Mouse (Mus musculus) spleen, adult 2 months (tissue): ENCODE measurements around the gene Dock3. TPM values are rescaled to one million over a fixed set of nuclear protein-coding genes. Genes with fewer than 3 reads are reported as not detected.
"Not testable (repeated sequence)": the region's sequence is repeated elsewhere in the genome, so short reads cannot be mapped to it uniquely, and the experiment has no call there.

Experiments
- DNase-seq, 2 experiments: peaks; one replicate each; pipeline versions ENCODE4 v3.0.0 to v3.0.0-alpha.2; 2012 to 2021; ENCODE audit warnings: low spot score in 2 of 2, low read depth in 1 of 2
- H3K27ac ChIP-seq: fragments of 200-500 bp; 2 replicates; pipeline ENCODE4 v1.5.1; 2012; ENCODE audit warnings: low read length, inconsistent platforms; ENCODE audit not compliant: insufficient read depth
- H3K27me3 ChIP-seq: fragments of 200-500 bp; 2 replicates; pipeline ENCODE4 v1.6.1; 2012; ENCODE audit warnings: mild to moderate bottlenecking, moderate library complexity, low read length, inconsistent platforms; ENCODE audit not compliant: control insufficient read depth, insufficient read depth
- H3K36me3 ChIP-seq: fragments of 200-500 bp; 2 replicates; pipeline ENCODE4 v1.6.1; 2012; ENCODE audit warnings: mild to moderate bottlenecking, low read length, inconsistent platforms; ENCODE audit not compliant: control insufficient read depth, insufficient read depth
- H3K4me1 ChIP-seq: fragments of 200-500 bp; 2 replicates; pipeline ENCODE4 v1.6.1; 2011; ENCODE audit warnings: inconsistent platforms; ENCODE audit not compliant: control insufficient read depth, insufficient read depth, insufficient read length
- H3K4me3 ChIP-seq: fragments of 200-500 bp; 2 replicates; pipeline ENCODE4 v1.5.1; 2011; ENCODE audit warnings: mild to moderate bottlenecking, inconsistent platforms; ENCODE audit not compliant: insufficient read depth, insufficient read length; ENCODE audit errors: extremely low read depth
- CTCF ChIP-seq: fragments of 200-500 bp; IDR thresholded peaks from 2 replicates; pipeline ENCODE4 v1.5.1; 2011; ENCODE audit warnings: mild to moderate bottlenecking, inconsistent platforms; ENCODE audit not compliant: insufficient read depth, insufficient read length, insufficient replicate concordance; ENCODE audit errors: extremely low read depth
- POLR2A ChIP-seq: fragments of 200-500 bp; IDR thresholded peaks from 2 replicates; pipeline ENCODE4 v1.6.1; 2011; ENCODE audit warnings: low read depth, low read length, inconsistent platforms
- WGBS: fragments of 180-500 bp; shearing (Covaris S2); methylation state at CpG from one replicate; pipeline ENCODE4 v1.1.7; 2018; 5-methylcytosine and 5-hydroxymethylcytosine counted together
- polyA plus RNA-seq: library from polyadenylated mRNA; depleted of rRNA; stranded (reverse); fragments of >200 nt; gene quantifications from 2 replicates; pipeline ENCODE4 v1.2.3, GENCODE M21; 2012

Gene Dock3
- polyA plus RNA-seq, 1 experiment = 0.78 TPM

GRCm38 (mm10) chr9:107099487-107099886 is 132.2 kb downstream of the Dock3 start:
- WGBS = 80% methylated on average over 6 of the region's 6 CpGs
- Histone ChIP-seq H3K4me3 (no peak overlapping the region), H3K27ac (no peak overlapping the region), H3K27me3 (no peaks in the 10 kb centered on the region), H3K4me1 (no peaks in the 10 kb centered on the region), H3K36me3 (no peaks in the 10 kb centered on the region)
- DNase-seq = no peak
- TF ChIP-seq POLR2A = no peak
- no peak for TF ChIP-seq CTCF

- not testable (repeated sequence) for H3K4me1 ChIP-seq, H3K27me3 ChIP-seq, H3K4me3 ChIP-seq, H3K27ac ChIP-seq, DNase-seq, H3K36me3 ChIP-seq
- 70% methylated on average over 17 of the region's 17 CpGs for WGBS
Observed at GRCm38 (mm10) chr9:107089451-107089850, 142.3 kb downstream of the Dock3 start.

- WGBS = 86% methylated on average over 2 of the region's 2 CpGs
- Histone ChIP-seq H3K4me3 (no peak overlapping the region), H3K4me1 (no peaks in the 10 kb centered on the region), H3K36me3 (no peaks in the 10 kb centered on the region), H3K27me3 (no peaks in the 10 kb centered on the region), H3K27ac (no peak overlapping the region)
- TF ChIP-seq CTCF = no peak
- TF ChIP-seq POLR2A = no peak
- DNase-seq = no peak
Observed at GRCm38 (mm10) chr9:107087531-107087930, 144.2 kb downstream of the Dock3 start.

GRCm38 (mm10) chr9:107037947-107038346 is 193.8 kb downstream of the Dock3 start:
- Histone ChIP-seq H3K4me3 (no peak overlapping the region), H3K27me3 (no peaks in the 10 kb centered on the region; the same call in 1 of the 2 replicates), H3K27ac (no peak overlapping the region), H3K36me3 (no peaks in the 10 kb centered on the region), H3K4me1 (no peaks in the 10 kb centered on the region)
- no peak for DNase-seq
- TF ChIP-seq POLR2A = no peak
- no peak for TF ChIP-seq CTCF
- WGBS = 85% methylated on average over 2 of the region's 2 CpGs

- WGBS = 73% methylated on average over 2 of the region's 2 CpGs
- Histone ChIP-seq H3K27ac (no peak overlapping the region), H3K4me3 (no peak overlapping the region), H3K27me3 (no peaks in the 10 kb centered on the region), H3K36me3 (no peaks in the 10 kb centered on the region), H3K4me1 (no peaks in the 10 kb centered on the region)
- no peak for DNase-seq
- TF ChIP-seq CTCF (no peak), POLR2A (no peak)
Observed at GRCm38 (mm10) chr9:107027586-107027985, 204.1 kb downstream of the Dock3 start.

GRCm38 (mm10) chr9:107009841-107010240 is 221.9 kb downstream of the Dock3 start:
- Histone ChIP-seq H3K36me3 (no peaks in the 10 kb centered on the region), H3K4me3 (no peak overlapping the region), H3K4me1 (no peaks in the 10 kb centered on the region), H3K27ac (no peak overlapping the region), H3K27me3 (no peaks in the 10 kb centered on the region)
- no peak for DNase-seq
- TF ChIP-seq POLR2A = no peak
- no peak for TF ChIP-seq CTCF
- WGBS = 85% methylated on average over 4 of the region's 4 CpGs

GRCm38 (mm10) chr9:107003187-107003586 is 228.5 kb downstream of the Dock3 start:
- WGBS = 93% methylated on average over 2 of the region's 2 CpGs
- TF ChIP-seq CTCF = no peak
- no peak for TF ChIP-seq POLR2A
- Histone ChIP-seq H3K27me3 (no peaks in the 10 kb centered on the region), H3K27ac (no peak overlapping the region), H3K36me3 (no peaks in the 10 kb centered on the region), H3K4me1 (no peaks in the 10 kb centered on the region), H3K4me3 (no peak overlapping the region)
- DNase-seq = no peak

GRCm38 (mm10) chr9:106970742-106971141 is 261.0 kb downstream of the Dock3 start:
- no peaks in the 10 kb centered on the region for H3K4me1 ChIP-seq
- H3K27me3 ChIP-seq = no peaks in the 10 kb centered on the region
- DNase-seq = no peak
- no peak overlapping the region for H3K4me3 ChIP-seq
- H3K27ac ChIP-seq = no peak overlapping the region
- WGBS = 69% methylated on average over 3 of the region's 3 CpGs
- no peak for TF ChIP-seq CTCF
- TF ChIP-seq POLR2A = no peak
- no peaks in the 10 kb centered on the region for H3K36me3 ChIP-seq
